Mouse (Mus musculus): ENCODE results near the gene Gdf11.

DNA sequence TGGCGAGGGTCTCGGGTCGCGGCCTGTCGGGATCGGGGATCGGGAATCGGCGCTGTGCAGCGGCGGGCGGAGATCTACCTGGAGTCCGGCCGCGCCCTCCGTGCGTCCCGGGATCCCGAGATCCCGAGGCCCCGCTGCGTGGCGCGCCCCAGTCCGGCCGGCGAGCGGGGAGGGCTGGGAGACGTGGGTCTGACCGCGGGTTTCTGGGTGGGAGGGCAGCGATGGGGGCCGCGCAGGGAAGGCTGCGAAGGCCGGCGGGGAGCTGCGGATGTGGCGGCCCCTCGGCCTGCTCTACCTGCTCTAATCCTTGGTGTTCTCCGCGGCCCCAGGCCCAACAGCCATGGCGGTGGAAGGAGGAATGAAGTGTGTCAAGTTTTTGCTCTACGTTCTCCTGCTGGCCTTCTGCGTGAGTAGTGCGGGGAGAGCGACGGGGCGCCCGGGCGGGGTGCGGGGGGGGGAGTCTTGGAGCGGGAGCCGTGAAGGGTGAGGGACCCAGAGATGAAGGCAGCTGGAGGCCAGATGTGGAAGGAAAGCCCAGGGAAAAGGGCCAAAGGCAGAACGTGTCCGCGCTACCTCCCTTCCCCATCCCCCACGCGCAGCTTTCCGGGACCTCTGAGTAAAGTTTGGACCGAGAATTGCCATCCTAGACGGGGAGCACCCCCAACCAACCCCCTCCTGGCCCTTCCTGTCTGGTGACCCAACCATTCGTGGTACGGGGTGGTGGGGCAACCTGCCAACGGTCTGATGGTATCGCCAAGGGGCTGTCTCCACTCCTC, 18.7 kb upstream of the Gdf11 start:
- TF ChIP-seq EP300 (IDR thresholded peaks at IDR 0.05; ENCODE audit: insufficient read depth, low read depth, low read length) (no peak), CTCF (IDR thresholded peaks at IDR 0.05) (no peak), POLR2A (IDR thresholded peaks at IDR 0.05; ENCODE audit: insufficient read depth, low read depth, low read length) (no peak)

Measured in heart, adult 2 months (tissue).